Comparison of ENCODE assay signal across 8 mouse cellular contexts in the genomic region with DNA sequence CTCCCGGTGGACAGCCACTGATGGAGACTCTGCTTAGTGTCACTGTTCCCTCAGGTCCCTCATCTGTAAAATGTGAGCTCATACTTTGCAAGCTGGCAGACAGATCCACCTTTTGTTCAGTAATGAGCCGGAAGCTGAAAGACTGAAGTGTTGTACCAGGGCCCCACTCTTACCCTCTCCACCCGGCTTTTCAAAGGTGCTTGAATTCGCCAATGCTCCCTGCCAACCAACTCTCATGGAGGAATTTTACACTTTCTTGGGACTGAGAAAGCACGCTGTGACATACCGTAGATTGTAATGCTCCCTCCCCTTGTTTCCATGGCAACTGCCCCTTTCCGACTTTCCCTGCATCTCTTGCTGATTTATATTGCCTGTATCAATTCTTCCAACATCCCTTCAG. TPM values are rescaled to one million over a fixed set of nuclear protein-coding genes. Genes with fewer than 3 reads are reported as not detected.
DNase-seq lines count a peak whose midpoint lies in the region; ATAC-seq and TF ChIP-seq lines count a peak whose summit lies in the region.

No protein-coding gene starts in this region.

- 0 out of 2 replicates have a peak overlapping the region, but pooled peaks have one; percentile 12 for H3K9ac ChIP-seq in heart, embryonic 13.5 days
- H3K9ac ChIP-seq in embryonic facial prominence, embryonic 13.5 days, result no peak overlapping the region
- H3K9ac ChIP-seq in limb, embryonic 14.5 days (ENCODE audit: low read depth, low read length, severe bottlenecking), result no peak overlapping the region
- no peak overlapping the region for H3K9ac ChIP-seq in midbrain, embryonic 13.5 days (replicated peaks)

- intact Hi-C loops in heart, postnatal 10 days (cut with DNase I), result loop anchor here (1.0 to 10.0 kb wide), 4 partner anchors 42 to 614 kb away; no protein-coding TSS in a partner anchor

- 31% methylated on average over 7 of the region's 7 CpGs for WGBS in heart, embryonic 13.5 days
- 41% methylated on average over 7 of the region's 7 CpGs for WGBS in embryonic facial prominence, embryonic 13.5 days
- 31% methylated on average over 7 of the region's 7 CpGs for whole genome bisulfite sequencing in limb, embryonic 14.5 days
- 4% methylated on average over 7 of the region's 7 CpGs for WGBS in midbrain, embryonic 13.5 days

- H3K4me1 ChIP-seq in heart, embryonic 13.5 days, result peaks cover 45% of the 10 kb centered on the region
- H3K4me1 ChIP-seq in embryonic facial prominence, embryonic 13.5 days, result peaks cover 10% of the 10 kb centered on the region; the same call in 1 of the 2 replicates
- peaks cover 4% of the 10 kb centered on the region; the same call in 1 of the 2 replicates for H3K4me1 ChIP-seq in limb, embryonic 14.5 days (ENCODE audit: control insufficient read depth, insufficient read depth, low read length)
- peaks cover 20% of the 10 kb centered on the region for H3K4me1 ChIP-seq in midbrain, embryonic 13.5 days (replicated peaks)

- H3K27ac ChIP-seq in heart, embryonic 13.5 days (replicated peaks), result peak overlapping the region; percentile 55
- H3K27ac ChIP-seq in embryonic facial prominence, embryonic 13.5 days, result no peak overlapping the region
- no peak overlapping the region for H3K27ac ChIP-seq in limb, embryonic 14.5 days (replicated peaks; ENCODE audit: low read depth, low read length)
- H3K27ac ChIP-seq in midbrain, embryonic 13.5 days, result peak overlapping the region; percentile 62; the same call in 1 of the 2 replicates

- no peaks in the 10 kb centered on the region for H3K9me3 ChIP-seq in heart, embryonic 13.5 days
- no peaks in the 10 kb centered on the region for H3K9me3 ChIP-seq in embryonic facial prominence, embryonic 13.5 days
- H3K9me3 ChIP-seq in limb, embryonic 14.5 days (ENCODE audit: control insufficient read depth, low read length), result no peaks in the 10 kb centered on the region
- no peaks in the 10 kb centered on the region for H3K9me3 ChIP-seq in midbrain, embryonic 13.5 days

- H3K36me3 ChIP-seq in heart, embryonic 13.5 days, result peaks cover 32% of the 10 kb centered on the region
- H3K36me3 ChIP-seq in embryonic facial prominence, embryonic 13.5 days, result peaks cover 33% of the 10 kb centered on the region
- H3K36me3 ChIP-seq in limb, embryonic 14.5 days (ENCODE audit: control insufficient read depth, insufficient read depth, low read length), result peaks cover 26% of the 10 kb centered on the region
- peaks cover 30% of the 10 kb centered on the region for H3K36me3 ChIP-seq in midbrain, embryonic 13.5 days

- H3K4me3 ChIP-seq in heart, embryonic 13.5 days, result 0 out of 2 replicates have a peak overlapping the region, but pooled peaks have one; percentile 14
- H3K4me3 ChIP-seq in embryonic facial prominence, embryonic 13.5 days, result no peak overlapping the region
- no peak overlapping the region for H3K4me3 ChIP-seq in limb, embryonic 14.5 days (replicated peaks; ENCODE audit: low read length)
- no peak overlapping the region; the same call in 1 of the 2 replicates for H3K4me3 ChIP-seq in midbrain, embryonic 13.5 days (replicated peaks)

- no peak for DNase-seq in heart, postnatal 10 days
- DNase-seq in limb, embryonic 14.5 days (ENCODE audit: low spot score), result peak; percentile 44
- DNase-seq in frontal cortex, postnatal 14 days (ENCODE audit: low spot score in 2 of 2), result no peak
- DNase-seq in cerebellum, adult 18-20 months, result no peak

- TF ChIP-seq POLR2A in limb, embryonic 14.5 days (IDR thresholded peaks at IDR 0.05; ENCODE audit: borderline replicate concordance, extremely low read depth, insufficient read depth, insufficient read length), result no peak

- peak overlapping the region; percentile 47 for H3K4me2 ChIP-seq in heart, embryonic 13.5 days
- H3K4me2 ChIP-seq in embryonic facial prominence, embryonic 13.5 days, result peak overlapping the region; percentile 20; the same call in 1 of the 2 replicates
- H3K4me2 ChIP-seq in limb, embryonic 14.5 days (replicated peaks; ENCODE audit: low read depth, low read length, severe bottlenecking), result no peak overlapping the region; the same call in 1 of the 2 replicates
- H3K4me2 ChIP-seq in midbrain, embryonic 13.5 days (replicated peaks), result peak overlapping the region; percentile 33

- no peaks in the 10 kb centered on the region for H3K27me3 ChIP-seq in heart, embryonic 13.5 days (replicated peaks)
- peaks cover 3% of the 10 kb centered on the region; the same call in 1 of the 2 replicates for H3K27me3 ChIP-seq in embryonic facial prominence, embryonic 13.5 days
- H3K27me3 ChIP-seq in limb, embryonic 14.5 days (ENCODE audit: control insufficient read depth, insufficient read depth, low read length), result no peaks in the 10 kb centered on the region
- no peaks in the 10 kb centered on the region for H3K27me3 ChIP-seq in midbrain, embryonic 13.5 days

- no peak for ATAC-seq in heart, embryonic 13.5 days (ENCODE audit: extremely low read depth, insufficient number of reproducible peaks, low FRiP score, low TSS enrichment)
- ATAC-seq in embryonic facial prominence, embryonic 13.5 days (ENCODE audit: insufficient number of reproducible peaks, insufficient read depth, low FRiP score, low TSS enrichment, low read depth), result no peak
- no peak for ATAC-seq in limb, embryonic 14.5 days (ENCODE audit: low FRiP score, low read depth)
- ATAC-seq in midbrain, embryonic 13.5 days, result peak; percentile 59
- no peak for ATAC-seq in megakaryocyte progenitor cell, adult 5-6 weeks (replicated peaks; ENCODE audit: poor library complexity)

RNA-seq across cellular contexts. Expression of gene Eid3, which starts 34.1 kb away (rescaled TPM):
- polyA plus RNA-seq in heart, embryonic 13.5 days (2015; fragmentation: Nextera tagmentation; extraction: Ambion mirVana), result 0.22 and 0.36 TPM in 2 replicates
- total RNA-seq in heart, postnatal 10 days (2021), result 1 to 10 TPM in 1 of 2 experiments, under 1 TPM in 1; 0.60 to 1.8 TPM
- polyA plus RNA-seq in embryonic facial prominence, embryonic 13.5 days (2015; fragmentation: Nextera tagmentation; extraction: Ambion mirVana), result 0.33 and 0.67 TPM in 2 replicates
- polyA plus RNA-seq in limb, embryonic 14.5 days (2012; rRNA removed), result 0.53 and 0.72 TPM in 2 replicates
- 0.43 and 0.55 TPM in 2 replicates for polyA plus RNA-seq in limb, embryonic 14.5 days (2014; fragmentation: Nextera tagmentation; extraction: Ambion mirVana)
- polyA plus RNA-seq in midbrain, embryonic 13.5 days (2015; fragmentation: Nextera tagmentation; extraction: Ambion mirVana), result 0.47 and 0.55 TPM in 2 replicates
- 3.0 and 3.6 TPM in 2 replicates for total RNA-seq in megakaryocyte progenitor cell, adult 5-6 weeks (2015)
- total RNA-seq in megakaryocyte progenitor cell, adult 5-6 weeks (2017), result 3.1 and 4.7 TPM in 2 replicates

Comparison
In these comparisons a context has a peak if more than half of its experiments do, and no peak if none do; other contexts are left out.
1. H3K27ac ChIP-seq: peak in heart, embryonic 13.5 days (single experiment) and midbrain, embryonic 13.5 days (single experiment); none in embryonic facial prominence, embryonic 13.5 days (single experiment) and limb, embryonic 14.5 days (single experiment).